Mouse (Mus musculus) CD4-positive, CD25-positive, alpha-beta regulatory T cell, adult 4 months (primary cell): ENCODE measurements around the gene Gm45713. TPM values are rescaled to one million over a fixed set of nuclear protein-coding genes. Genes with fewer than 3 reads are reported as not detected.
A peak's percentile ranks its signal among the peaks of the same experiment; 100 is the strongest.
"Not testable (repeated sequence)": the region's sequence is repeated elsewhere in the genome, so short reads cannot be mapped to it uniquely, and the experiment has no call there.

Experiments
- ATAC-seq: one replicate; pipeline ENCODE4 v1.8.0; 2017
- polyA plus RNA-seq, 2 experiments: library from polyadenylated mRNA; unstranded; fragments of 100-300 nt; shearing (Covaris generic); gene quantifications; one replicate each; pipeline ENCODE4 v1.2.1; 2017

Gene Gm45713
- polyA plus RNA-seq, 2 experiments from 2014 or later, result not detected

DNA sequence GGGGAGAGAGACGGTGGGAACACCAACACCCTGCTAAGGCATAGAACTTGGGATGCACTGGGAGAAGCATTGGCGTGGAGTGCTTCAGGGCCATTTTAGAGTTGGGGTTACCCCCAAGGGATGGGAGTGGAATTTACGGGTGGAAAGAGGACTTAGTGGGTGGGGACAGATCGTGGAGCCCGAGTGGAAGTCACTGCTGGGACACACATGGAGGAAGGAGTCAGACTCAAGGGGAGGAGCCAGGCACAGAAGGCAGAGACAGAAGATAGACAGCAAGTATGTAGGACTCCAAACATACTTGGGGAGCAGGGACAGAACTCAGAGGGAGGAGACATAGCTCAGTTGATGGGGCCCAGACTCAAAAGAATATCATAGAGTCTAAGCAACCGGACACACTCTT is 26.5 kb upstream of the Gm45713 start:
- no peak for ATAC-seq

DNA sequence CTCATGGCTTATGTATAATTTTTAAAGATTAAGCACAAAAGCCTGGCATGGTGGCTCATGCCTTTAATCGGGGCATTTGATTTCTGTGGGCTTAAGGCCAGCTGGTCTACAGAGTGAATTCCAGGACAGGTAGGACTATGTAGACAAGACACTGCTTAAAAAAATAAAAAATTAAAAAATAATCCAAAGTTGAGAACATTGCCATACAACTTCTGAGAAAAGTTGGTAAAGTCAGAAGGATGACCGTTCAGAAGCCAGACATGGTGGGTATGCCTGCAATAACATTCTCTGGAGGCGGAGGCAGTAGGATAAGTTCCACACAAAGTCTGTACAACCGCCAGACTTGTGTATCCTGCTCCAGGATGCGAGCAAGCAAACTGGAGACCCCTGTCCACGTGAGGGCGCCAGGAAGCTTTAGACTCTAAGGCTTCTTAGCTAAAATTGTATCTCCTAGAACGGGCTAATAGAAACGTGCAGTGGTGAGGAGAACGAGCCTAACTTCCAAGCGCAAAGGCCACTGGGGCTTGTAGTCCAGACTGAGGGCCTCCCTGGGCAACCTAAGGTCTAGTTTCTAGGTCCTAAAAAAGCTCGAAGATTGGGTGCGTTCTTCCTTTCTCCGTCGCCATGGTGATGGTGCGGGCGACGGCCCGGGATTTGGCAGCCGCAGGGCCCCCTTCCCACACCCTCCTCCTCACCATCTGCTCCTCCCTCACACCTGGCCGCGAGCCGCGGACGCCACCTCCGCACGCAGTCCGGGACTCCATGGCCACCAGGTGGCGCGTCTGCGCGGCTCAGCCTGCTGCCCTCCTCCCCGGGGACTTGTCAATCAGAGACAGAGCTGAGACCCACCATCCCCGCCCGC is 25.8 kb upstream of the Gm45713 start:
- ATAC-seq, result peak; percentile 97

DNA sequence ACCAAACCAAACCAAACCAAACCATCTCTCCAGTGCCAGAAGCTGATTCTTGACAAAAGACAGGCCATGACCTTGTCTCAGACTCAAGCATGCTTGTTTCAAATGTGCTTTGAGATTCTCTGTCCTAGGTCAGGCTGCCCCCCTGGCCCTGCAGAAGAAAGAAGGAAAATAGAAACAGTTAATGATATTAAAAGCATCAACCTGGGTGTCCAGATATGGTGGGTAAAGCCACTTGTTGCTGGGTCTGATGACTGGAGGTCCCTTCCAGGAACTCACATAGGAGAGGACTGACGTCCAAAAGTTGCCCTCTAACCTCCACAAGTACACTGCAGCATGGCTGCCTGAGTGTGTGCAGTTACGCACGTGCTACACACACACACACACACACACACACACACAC is 24.8 kb upstream of the Gm45713 start:
- ATAC-seq, result no peak

DNA sequence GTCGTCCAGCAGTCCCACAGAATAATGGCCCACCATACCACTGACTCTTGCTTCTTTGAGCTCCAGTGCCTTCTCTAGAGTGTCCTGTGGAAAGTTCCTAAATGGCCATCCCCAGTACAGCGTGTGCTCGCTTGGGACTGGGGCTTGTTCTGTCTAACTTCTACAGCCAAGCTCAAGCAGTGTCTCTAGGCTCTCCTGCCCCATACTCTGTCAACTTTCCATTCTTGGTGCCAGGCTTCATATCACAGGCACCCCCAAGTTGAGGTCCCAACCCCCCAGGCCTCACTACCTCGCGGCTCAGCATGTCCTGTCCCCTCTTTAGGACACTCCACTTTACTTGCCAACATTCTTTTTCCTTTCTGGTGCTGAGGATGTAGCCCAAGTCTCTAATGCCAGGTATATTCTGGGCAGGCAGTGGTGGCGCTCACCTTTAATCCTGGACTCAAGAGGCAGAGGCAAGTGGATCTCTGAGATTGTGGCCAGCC is 24.3 kb upstream of the Gm45713 start:
- no peak for ATAC-seq

DNA sequence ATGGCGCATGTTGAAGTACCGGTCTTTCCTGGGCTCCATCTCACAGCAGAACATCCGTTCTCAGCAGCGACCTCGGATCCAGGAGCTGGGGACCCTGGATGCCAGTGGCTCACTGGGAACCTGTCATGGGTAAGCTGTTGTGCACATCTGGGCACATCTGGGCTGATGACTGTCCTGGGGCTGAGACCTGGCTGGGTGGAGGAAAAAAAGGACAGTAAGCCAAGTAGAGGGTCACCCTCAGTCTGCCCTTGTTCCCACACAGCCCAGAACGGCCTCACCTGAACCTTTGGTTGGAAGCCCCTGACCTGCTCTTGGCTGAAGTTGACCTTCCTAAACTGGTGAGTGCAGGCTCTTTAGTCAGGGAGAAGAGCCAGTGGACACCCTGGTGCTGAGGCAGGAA is 23.0 kb upstream of the Gm45713 start:
- ATAC-seq, result no peak

DNA sequence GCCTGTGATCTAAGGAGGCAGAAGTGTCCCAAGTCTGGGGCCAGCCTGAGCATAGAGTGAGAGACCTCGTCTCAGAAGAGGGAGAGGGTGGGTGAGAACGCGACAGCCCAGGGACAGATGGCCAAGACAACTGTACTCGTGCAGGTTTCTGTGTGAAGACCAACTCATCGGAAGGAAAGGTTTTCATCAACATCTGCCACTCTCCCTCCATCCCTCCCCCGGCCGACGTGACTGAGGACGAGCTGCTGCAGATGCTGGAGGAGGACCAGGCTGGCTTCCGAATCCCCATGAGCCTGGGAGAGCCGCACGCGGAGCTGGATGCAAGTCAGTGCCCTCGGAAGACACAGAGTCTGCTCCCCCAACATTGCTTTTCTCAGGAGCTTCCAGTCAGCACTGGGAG is 21.4 kb upstream of the Gm45713 start:
- ATAC-seq, result no peak

DNA sequence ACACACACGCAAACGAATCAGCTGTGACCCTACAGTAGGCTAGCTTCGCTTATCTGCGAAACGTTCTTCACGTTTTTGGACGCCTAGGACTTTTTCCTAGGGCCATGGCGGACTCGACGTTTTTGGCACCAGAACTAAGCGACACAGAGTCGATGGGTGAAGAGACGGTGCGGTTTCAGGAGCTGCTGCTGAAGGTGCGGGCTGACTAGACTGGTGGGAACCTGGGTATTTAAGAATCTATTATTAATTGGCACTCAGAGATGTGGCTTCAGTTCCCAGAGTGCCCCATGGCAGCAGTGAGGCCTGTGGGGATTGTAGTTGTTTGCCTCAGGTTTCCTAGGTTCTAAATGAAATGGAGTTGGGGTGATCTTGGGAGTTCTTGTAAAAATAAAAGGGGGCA is 20.2 kb upstream of the Gm45713 start:
- ATAC-seq, result no peak

DNA sequence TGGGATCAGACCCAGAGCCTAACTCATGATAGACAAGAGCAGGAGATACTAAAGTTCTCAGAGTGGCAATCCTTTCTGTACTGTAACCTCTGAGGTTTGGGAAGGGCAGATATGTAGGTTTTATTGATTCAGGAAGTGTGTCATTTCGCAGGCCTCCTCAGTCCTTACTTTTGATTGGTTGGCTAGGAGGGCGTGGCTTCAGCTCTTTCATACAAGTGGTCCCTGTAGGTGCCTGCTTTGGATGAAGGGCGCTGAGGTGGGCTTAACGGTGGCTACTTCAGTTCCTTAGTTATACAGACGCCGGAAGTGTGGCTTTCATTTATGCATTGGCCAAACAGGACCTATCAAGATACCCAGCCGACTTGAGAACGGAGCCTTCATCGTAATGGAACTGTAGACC is 19.6 kb upstream of the Gm45713 start:
- no peak for ATAC-seq

DNA sequence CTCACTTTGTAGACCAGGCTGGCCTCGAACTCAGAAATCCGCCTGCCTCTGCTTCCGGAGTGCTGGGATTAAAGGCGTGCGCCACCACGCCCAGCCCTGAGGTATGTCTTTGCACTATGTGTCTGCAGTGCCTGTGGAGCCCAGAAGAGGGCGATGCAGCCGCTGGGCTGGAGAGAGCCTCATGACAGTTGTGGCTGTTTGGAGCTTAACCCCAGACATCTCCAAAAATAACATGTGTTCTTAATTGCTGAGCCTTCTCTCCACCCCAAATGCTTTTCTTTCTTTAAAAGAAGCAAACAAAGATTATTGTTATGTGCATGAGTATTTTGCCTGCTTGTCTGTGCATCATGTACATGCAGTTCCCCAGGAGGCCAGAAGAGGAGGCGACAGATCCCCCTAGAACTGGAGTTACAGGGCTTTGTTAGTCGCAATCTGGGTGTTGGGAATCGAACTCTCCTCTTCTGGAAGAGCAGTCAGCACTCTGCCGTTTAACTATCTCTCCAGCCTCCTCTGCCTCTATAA is 19.0 kb upstream of the Gm45713 start:
- ATAC-seq, result no peak

DNA sequence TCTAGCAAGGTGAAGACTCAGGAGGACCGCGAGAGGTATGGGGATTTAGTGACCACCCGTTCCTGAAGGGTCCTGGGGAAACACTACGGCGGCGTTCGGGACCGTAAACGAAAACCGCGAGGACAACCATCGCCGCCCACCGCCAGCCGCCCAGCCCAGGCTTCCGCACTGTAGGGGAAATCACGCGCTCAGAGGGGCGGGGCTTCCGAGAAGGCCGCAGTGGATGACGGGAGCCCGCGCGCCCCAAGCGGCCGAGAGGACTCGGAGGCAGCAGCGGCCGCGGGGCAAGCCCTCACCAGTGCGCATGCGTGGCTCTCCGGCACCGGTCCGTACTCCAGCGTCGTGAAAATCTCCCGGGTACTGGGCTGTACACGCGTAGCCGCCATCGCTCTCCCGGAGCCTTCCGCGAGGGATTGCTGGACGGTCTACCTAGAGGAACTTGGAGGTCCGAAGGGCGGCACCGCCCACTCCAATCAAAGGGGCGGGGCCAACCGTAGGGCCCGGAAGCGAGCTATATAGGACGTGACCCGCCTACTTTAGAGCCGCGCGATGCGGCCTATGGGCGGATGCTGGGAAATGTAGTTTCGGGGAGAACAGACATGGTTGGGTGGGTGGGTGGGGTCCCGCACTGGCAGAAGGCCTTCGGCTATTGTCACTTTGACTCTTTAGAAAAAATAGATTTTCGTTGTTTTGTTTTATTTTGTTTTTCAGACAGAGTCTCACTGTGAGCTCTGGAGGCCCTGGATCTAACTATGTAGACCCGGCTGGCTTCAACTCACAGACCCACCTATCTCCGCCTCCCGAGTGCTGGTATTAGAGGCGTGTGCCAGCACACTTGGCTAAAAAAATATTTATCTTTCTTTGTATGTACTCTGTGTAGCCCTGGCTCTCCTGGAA is 18.3 kb upstream of the Gm45713 start, which contains the start of the genes Pih1d1 and Aldh16a1:
TSS of gene Pih1d1 (plus strand) at position 208 of the 897 bp plus-strand sequence.
TSS of gene Aldh16a1 (minus strand) at position 489 of the 897 bp plus-strand sequence.
- ATAC-seq, result peak; percentile 97

DNA sequence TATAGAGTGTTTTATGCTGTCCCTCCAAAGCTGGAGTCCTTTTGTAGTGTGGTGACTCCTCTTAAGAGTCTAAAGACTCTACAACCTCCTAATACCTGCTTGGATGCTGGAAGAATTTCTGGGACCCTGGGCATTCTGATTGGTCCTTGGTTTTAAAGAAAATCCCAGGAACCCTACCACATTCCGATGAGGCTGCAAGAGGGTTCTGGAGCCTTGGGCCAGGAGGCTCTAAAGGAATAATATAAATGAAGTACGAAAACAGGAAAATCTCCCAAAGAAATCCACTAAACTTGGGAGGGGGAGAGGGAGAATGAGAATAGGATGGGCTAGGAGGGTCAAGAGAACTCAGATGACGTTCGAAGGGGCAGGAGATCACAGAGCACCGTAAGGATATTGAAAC is 17.6 kb upstream of the Gm45713 start:
- no peak for ATAC-seq

DNA sequence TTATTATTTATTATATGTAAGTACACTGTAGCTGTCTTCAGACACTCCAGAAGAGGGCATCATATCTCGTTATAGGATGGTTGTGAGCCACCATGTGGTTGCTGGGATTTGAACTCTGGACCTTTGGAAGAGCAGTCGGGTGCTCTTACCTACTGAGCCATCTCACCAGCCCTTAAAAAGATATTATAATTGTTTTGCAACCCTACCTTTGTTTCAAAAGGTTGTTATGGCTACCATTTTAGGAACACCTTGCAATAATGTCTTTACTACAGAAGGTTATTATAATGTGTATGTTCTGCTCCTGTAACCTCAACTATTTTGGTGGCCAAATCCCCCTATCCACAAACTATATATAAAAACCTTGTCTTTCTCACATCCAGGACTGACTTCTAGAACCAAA is 17.0 kb upstream of the Gm45713 start:
- ATAC-seq, result not testable (repeated sequence)

DNA sequence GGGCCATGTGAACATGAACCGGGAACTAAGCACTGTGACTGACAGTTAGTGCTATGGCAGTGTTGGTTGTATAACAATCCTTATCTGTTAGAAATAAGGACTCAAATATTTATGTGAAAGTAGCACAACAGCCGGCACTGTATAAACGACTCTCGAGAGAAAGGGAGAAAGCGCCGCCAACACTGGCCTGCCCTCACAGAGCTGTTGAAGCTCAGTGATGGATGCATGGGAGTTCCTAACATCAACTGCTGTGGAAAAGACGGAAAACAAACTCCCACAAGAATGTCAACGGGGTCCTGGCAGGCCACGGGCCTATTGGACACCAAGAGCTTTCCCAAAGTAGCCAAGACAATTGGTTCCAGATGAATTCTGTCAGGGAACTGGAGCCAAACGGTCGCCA is 15.3 kb upstream of the Gm45713 start:
- ATAC-seq, result no peak

DNA sequence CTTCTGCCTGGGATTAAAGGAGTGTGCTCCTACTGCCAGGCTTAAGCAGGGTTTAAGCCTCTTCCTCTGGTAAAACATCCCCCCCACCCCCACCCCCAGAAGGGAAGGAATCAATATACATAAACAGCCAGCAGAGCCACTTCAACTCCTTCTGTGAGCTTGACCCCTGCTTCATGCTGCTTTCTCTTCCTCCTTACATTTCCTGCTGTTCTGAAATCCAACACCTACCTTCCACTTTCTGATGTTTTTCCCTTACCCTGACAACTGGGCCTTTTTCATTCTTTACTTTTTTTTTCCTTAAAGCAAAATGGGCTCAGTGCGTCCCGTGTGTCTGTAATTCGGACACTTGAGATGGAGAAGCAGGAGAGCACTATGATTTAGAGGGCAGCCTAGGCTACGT is 14.3 kb upstream of the Gm45713 start:
- no peak for ATAC-seq

DNA sequence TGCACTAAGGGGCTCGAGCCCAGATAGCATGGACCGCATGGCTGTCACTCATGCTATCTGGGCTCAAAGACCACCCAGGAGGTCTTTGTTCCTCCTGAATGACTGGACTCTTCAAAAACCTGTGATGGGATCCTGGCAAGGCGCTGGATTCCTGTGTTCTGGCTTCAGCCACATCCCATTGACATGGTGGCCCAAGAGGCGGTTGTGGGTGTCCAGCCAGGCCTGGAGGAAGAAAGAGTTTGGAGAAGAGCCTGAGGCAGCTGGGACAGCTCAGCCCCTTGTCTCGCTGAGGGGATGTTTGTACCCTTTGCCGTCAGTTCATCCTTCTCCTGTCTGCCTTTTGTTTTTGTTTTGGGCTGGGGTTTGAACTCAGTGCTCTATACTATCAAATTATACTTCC is 13.5 kb upstream of the Gm45713 start:
- no peak for ATAC-seq

DNA sequence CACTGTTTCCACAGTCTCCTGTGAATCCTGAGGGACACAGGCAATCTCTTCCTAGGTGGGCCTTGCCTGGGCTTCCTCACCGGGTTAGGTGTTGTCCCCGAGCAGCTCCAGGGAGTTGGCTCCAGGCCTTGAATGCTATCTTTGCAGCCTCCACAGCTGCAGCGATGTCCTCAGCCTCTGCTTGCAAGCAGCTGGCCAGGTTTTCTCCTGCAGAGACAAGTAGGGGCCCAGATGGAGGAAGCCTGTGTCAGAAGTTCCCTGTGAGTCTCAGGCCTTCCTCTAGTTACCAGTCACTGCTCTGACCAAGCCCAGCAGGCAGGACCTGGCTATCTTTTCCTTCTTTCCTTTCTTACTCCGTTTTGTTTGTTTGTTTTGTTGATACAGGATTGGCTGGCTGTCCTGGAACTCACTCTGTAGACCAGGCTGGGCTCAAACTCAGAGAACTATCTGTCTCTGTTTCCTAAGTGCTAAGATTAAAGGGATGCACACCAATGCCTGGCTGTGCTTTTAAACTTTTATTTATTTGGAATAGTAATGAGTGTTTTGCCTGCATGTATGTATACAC is 12.6 kb upstream of the Gm45713 start:
- no peak for ATAC-seq

DNA sequence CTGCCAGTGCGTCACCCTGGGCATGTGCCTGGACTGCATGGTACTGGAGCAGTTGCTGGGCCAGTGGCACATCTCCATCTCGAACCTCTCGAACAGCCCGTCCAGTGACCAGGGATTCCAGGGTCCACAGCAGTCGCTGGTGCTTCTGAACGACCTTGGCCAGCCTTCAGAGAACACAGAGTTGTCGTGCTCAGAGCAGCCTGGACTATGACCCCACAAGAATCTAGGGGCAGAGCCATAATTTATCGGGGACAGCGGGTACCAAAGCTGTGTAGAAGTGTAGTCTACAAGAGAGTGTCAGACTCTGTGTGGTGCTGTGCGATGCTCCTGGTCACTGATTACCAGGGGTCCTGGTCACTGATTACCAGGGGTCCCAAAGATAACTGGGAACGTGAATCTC is 11.9 kb upstream of the Gm45713 start:
- ATAC-seq, result no peak

DNA sequence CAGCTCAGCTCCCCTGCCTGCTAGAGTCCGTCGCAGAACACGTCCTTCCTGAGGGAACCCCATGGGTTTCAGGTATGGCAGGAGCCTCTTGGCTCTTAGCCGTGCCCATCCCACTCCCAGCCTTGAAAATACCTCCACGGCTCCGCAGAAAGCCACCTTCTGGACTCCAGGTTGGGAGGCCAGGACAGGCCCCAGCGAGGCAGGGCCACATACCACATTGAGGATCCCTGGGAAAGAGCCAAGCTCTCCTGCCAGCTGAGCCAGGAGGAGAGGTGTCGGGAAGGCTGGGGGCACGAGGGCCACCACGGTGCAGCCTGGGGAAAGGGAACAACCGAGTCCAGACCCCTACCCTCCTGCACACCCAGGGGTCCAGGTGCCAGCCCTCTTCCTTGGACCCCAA is 11.2 kb upstream of the Gm45713 start:
- ATAC-seq, result no peak

DNA sequence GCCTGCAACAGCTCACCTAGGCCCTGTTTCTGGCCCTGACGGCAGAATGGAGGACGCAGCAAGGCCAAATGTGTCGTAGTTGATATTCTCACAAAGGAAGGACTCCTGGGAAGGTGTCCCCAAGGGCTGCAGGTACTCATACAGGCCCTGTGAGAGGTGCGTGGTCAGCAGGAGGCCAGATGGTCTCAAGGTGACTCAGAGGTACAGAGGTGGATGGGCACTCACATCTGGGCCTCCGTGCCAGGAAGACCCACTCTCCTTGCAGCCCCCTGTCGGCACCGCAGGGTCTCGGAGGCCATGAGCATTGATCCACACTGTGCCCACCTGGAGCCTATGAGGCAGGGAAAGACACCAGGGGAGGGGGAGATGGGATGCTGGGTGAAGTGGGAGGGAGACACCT is 9.4 kb upstream of the Gm45713 start:
- no peak for ATAC-seq

DNA sequence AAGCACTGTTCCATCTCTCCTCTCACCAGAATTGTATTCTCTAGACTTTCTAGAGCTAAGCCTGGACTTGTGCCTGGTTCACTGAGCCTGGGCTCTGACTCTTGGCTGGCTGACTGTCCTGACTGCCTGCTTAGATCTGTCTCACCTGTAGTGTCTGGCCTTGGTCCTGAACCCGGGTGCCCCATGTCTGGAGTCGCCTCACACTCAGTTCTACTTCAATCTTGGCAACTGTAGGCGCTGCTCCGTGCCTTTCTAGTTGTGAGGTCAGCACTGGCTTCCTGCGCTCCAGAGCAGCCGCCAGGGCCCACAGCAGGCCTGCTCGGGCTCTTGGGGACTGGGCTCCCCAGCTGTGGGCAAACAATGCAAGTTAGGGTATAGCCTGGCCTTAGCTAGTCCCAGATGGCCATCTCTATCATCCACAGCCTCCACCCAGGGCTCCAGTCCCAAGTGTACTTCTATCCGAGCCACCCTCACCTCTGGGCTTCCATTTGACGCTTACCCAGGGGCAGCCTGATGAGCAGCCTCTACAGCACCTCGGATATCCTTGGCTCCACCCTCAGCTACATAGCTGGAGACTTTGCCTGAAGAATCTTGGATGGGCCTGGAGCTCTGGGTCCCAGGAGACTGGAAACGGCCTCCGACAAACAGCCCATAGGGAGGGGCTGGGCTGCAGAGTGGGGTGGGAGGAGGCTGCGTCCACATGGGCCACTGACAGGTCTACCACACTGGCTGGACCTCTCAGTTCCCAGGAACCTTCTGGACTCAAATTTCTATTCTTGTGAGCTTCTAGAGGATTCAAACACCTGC is 8.5 kb upstream of the Gm45713 start:
- no peak for ATAC-seq

DNA sequence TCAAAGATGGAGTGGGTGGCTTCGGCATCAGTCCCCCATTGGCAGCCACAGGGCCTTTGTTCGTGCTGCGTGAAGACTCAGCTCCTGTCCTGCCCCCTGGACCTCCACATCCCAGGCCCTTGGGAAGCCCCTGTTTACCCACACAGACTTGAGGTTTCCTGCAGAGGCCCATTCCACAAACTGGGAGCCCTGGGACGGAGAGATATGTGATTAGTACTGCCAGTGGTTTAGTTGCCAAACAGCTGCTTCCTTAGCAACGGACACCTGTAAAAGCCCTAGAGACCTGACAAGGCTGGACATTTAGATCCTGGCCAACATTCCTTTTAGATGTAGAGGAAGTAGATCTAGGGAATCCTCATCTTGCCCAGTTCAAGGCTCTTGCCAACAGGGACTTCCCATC is 5.9 kb upstream of the Gm45713 start:
- ATAC-seq, result no peak

DNA sequence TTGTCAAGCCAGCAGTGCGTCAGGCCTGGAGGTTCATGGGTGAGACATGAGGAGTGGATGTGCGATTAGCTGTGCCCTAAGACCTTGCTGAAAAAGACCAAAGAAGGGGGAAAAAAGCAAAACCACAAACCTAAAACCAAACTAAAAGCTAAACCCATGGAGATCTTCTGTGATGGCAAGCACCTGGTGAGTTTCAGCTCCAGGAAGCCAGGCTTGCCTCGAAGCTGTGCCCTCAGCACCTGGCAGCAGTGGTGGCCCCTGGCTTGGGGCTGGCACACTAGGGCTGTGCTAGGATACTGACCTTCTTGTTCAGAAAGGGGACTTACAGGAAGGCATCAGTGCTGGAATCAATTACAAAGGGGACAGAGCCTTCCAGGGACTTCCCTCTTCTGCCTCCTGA is 5.3 kb upstream of the Gm45713 start:
- ATAC-seq, result no peak
